Mouse (Mus musculus) colon, adult 2 months (tissue): Measurements from ENCODE around the gene Ndc1. TPM values are rescaled to one million over a fixed set of nuclear protein-coding genes. Genes with fewer than 3 reads are reported as not detected.

ENCODE experiments used
- polyA plus RNA-seq: library from polyadenylated mRNA; depleted of rRNA; stranded (reverse); fragments of >200 nt; gene quantifications from 2 replicates; pipeline ENCODE4 v1.2.3, GENCODE M21; 2012; rRNA removed

Gene Ndc1
- polyA plus RNA-seq = 10.0 and 11.5 TPM in 2 replicates

GRCm38 (mm10) chr4:107367567-107368314, at the start of gene Ndc1:
Gene Ndc1, plus strand, starts transcription at chr4:107367784.

GRCm38 (mm10) chr4:107434356-107435237, 67.0 kb downstream of the Ndc1 start, which contains the start of gene Glis1:
Gene Glis1, plus strand, starts transcription at chr4:107434591.

Other genes with a start within 250 kb of the Ndc1 start
- gene Tmem59, start 189.4 kb upstream of the Ndc1 start, polyA plus RNA-seq = 523 and 724 TPM in 2 replicates
- gene Tceanc2, start 188.7 kb upstream of the Ndc1 start, polyA plus RNA-seq = 6.9 and 7.2 TPM in 2 replicates
- 0.89 and 0.99 TPM in 2 replicates for gene Ldlrad1, start 158.6 kb upstream of the Ndc1 start, polyA plus RNA-seq
- gene Lrrc42, start 114.3 kb upstream of the Ndc1 start, polyA plus RNA-seq = 32.1 and 33.3 TPM in 2 replicates
- gene Hspb11, start 114.2 kb upstream of the Ndc1 start, polyA plus RNA-seq = 3.6 and 5.5 TPM in 2 replicates
- 42.5 and 54.8 TPM in 2 replicates for gene Dio1, start 60.6 kb upstream of the Ndc1 start, polyA plus RNA-seq
- gene Yipf1, start 53.4 kb upstream of the Ndc1 start, polyA plus RNA-seq = 82.5 and 98.2 TPM in 2 replicates
- 0.39 and 0.99 TPM in 2 replicates for gene Glis1, start 66.8 kb downstream of the Ndc1 start, polyA plus RNA-seq